Mouse (Mus musculus): ENCODE measurements around the gene Tec. TPM values are rescaled to one million over a fixed set of nuclear protein-coding genes. Genes with fewer than 3 reads are reported as not detected.
A peak's percentile ranks its signal among the peaks of the same experiment; 100 is the strongest.

The Tec gene
- polyA plus RNA-seq, 1 experiment from 2014 or later, result 7.9 TPM

- no peaks in the 10 kb centered on the region for H3K36me3 ChIP-seq (ENCODE audit: control insufficient read depth, insufficient read depth, low read length)
- ATAC-seq (ENCODE audit: low read depth), result no peak
- 56% methylated on average over 5 of the region's 5 CpGs for WGBS
Observed at GRCm38 (mm10) chr5:72761237-72761636, 107.0 kb downstream of the Tec start.

DNA sequence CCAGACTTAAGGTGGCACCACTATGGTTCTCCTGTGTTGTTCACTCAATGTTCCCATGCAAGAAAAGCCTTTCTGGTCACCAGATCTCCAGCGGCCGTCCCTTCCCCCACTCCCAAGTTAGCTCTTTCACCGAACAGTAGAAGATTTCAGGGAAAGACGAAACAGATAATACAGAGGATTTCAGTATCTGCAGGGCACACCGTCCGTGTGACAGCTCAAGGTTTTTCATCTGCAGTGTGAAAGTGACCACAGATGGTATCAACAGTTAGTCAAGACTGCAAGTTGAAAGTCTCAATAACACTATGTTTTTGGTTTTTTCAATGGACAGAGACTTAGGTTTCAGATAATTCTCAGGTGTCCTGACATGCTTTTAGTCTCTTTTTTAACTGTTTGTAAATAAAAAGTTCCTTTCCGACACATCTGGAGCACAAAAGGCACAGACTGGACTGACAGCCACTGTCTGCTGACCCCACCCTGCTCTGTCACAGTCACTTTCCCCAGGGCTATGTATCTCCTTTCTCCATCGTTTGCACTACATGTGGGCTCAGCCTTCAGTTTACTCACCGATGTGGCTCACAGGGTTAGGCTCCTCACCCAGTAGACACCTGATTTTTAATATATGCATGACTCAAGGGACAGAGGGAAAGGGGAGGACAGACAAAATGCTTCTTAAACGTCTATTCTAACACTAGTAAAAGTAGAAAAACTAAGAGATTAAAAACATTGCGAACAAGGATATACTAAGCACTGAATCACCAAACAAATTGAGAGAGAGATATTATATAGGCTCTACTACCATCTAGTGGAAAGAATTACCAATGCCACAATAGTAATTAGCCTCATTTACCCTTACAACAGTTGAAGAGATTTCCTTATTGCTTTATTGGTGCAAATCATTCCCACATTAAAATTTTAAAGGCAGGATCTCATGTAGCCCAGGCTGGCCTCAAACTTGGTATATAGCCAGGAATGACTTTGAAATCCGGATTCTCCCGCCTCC, 109.1 kb downstream of the Tec start:
- 63% methylated on average over 13 of the region's 13 CpGs for WGBS
- no peaks in the 10 kb centered on the region for H3K9me3 ChIP-seq (ENCODE audit: control insufficient read depth, low read length)
- H3K4me2 ChIP-seq (ENCODE audit: low read depth, low read length), result no peak overlapping the region
- 0 out of 2 replicates have a peak, but pooled peaks have one; percentile 26 for ATAC-seq (ENCODE audit: low read depth)
- no peak for DNase-seq (ENCODE audit: low spot score)
- H3K4me1 ChIP-seq (ENCODE audit: control insufficient read depth, insufficient read depth, low read length), result no peaks in the 10 kb centered on the region
- no peak overlapping the region for H3K27ac ChIP-seq (replicated peaks; ENCODE audit: low read depth, low read length)
- no peaks in the 10 kb centered on the region for H3K36me3 ChIP-seq (ENCODE audit: control insufficient read depth, insufficient read depth, low read length)
- H3K9ac ChIP-seq (ENCODE audit: low read depth, low read length), result no peak overlapping the region
- H3K4me3 ChIP-seq (ENCODE audit: low read depth, low read length), result no peak overlapping the region
- H3K27me3 ChIP-seq (replicated peaks; ENCODE audit: control insufficient read depth, insufficient read depth, low read length), result no peaks in the 10 kb centered on the region

More at GRCm38 (mm10) chr5:72761237-72761636, 107.0 kb downstream of the Tec start:
- Histone ChIP-seq H3K4me2 (ENCODE audit: low read depth, low read length) (no peak overlapping the region), H3K4me3 (ENCODE audit: low read depth, low read length) (no peak overlapping the region), H3K4me1 (ENCODE audit: control insufficient read depth, insufficient read depth, low read length) (no peaks in the 10 kb centered on the region), H3K27ac (replicated peaks; ENCODE audit: low read depth, low read length) (no peak overlapping the region), H3K9ac (ENCODE audit: low read depth, low read length) (no peak overlapping the region), H3K9me3 (ENCODE audit: control insufficient read depth, low read length) (no peaks in the 10 kb centered on the region), H3K27me3 (replicated peaks; ENCODE audit: control insufficient read depth, insufficient read depth, low read length) (no peaks in the 10 kb centered on the region)
- no peak for DNase-seq (ENCODE audit: low spot score)

GRCm38 (mm10) chr5:72757155-72757773, 111.0 kb downstream of the Tec start:
- H3K27me3 ChIP-seq (replicated peaks; ENCODE audit: control insufficient read depth, insufficient read depth, low read length), result no peaks in the 10 kb centered on the region
- no peak overlapping the region for H3K4me2 ChIP-seq (ENCODE audit: low read depth, low read length)
- ATAC-seq (ENCODE audit: low read depth), result no peak
- H3K27ac ChIP-seq (replicated peaks; ENCODE audit: low read depth, low read length), result no peak overlapping the region
- H3K4me3 ChIP-seq (ENCODE audit: low read depth, low read length), result no peak overlapping the region
- H3K9me3 ChIP-seq (ENCODE audit: control insufficient read depth, low read length), result no peaks in the 10 kb centered on the region
- H3K9ac ChIP-seq (ENCODE audit: low read depth, low read length), result no peak overlapping the region
- no peak for DNase-seq (ENCODE audit: low spot score)
- H3K36me3 ChIP-seq (ENCODE audit: control insufficient read depth, insufficient read depth, low read length), result no peaks in the 10 kb centered on the region
- 82% methylated on average over 18 of the region's 18 CpGs for WGBS
- H3K4me1 ChIP-seq (ENCODE audit: control insufficient read depth, insufficient read depth, low read length), result no peaks in the 10 kb centered on the region

DNA sequence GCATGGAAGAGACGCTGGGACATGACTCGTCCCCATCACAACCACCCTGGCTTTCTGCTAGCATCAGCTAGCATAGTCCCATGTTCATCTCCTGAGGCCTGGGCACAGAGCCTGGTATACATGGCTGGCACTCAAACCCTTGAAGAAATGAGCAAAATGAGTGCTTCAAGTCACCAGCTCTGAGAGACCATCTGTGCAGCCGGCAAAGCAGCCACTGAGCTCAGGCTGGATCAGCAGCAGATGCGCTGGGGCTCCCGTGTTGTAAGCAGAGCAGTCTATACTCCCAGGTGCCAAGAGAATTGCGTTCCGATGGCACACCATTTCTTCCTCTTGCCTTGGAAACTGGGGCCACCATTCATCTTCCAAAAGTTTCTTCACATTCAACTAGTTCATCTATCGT, 112.3 kb downstream of the Tec start:
- H3K9me3 ChIP-seq (ENCODE audit: control insufficient read depth, low read length), result no peaks in the 10 kb centered on the region
- WGBS, result 87% methylated on average over 8 of the region's 8 CpGs
- no peak overlapping the region for H3K4me3 ChIP-seq (ENCODE audit: low read depth, low read length)
- no peaks in the 10 kb centered on the region for H3K4me1 ChIP-seq (ENCODE audit: control insufficient read depth, insufficient read depth, low read length)
- H3K27ac ChIP-seq (replicated peaks; ENCODE audit: low read depth, low read length), result no peak overlapping the region
- no peak overlapping the region for H3K4me2 ChIP-seq (ENCODE audit: low read depth, low read length)
- H3K36me3 ChIP-seq (ENCODE audit: control insufficient read depth, insufficient read depth, low read length), result no peaks in the 10 kb centered on the region
- no peak for DNase-seq (ENCODE audit: low spot score)
- no peak overlapping the region for H3K9ac ChIP-seq (ENCODE audit: low read depth, low read length)
- no peak for ATAC-seq (ENCODE audit: low read depth)
- no peaks in the 10 kb centered on the region for H3K27me3 ChIP-seq (replicated peaks; ENCODE audit: control insufficient read depth, insufficient read depth, low read length)

GRCm38 (mm10) chr5:72755035-72755434, 113.2 kb downstream of the Tec start:
- Histone ChIP-seq H3K4me2 (ENCODE audit: low read depth, low read length) (no peak overlapping the region), H3K36me3 (ENCODE audit: control insufficient read depth, insufficient read depth, low read length) (no peaks in the 10 kb centered on the region), H3K27me3 (replicated peaks; ENCODE audit: control insufficient read depth, insufficient read depth, low read length) (no peaks in the 10 kb centered on the region), H3K9me3 (ENCODE audit: control insufficient read depth, low read length) (no peaks in the 10 kb centered on the region), H3K4me3 (ENCODE audit: low read depth, low read length) (no peak overlapping the region), H3K4me1 (ENCODE audit: control insufficient read depth, insufficient read depth, low read length) (no peaks in the 10 kb centered on the region), H3K9ac (ENCODE audit: low read depth, low read length) (no peak overlapping the region), H3K27ac (replicated peaks; ENCODE audit: low read depth, low read length) (no peak overlapping the region)
- 91% methylated on average over 2 of the region's 2 CpGs for WGBS
- no peak for DNase-seq (ENCODE audit: low spot score)
- no peak for ATAC-seq (ENCODE audit: low read depth)

DNA sequence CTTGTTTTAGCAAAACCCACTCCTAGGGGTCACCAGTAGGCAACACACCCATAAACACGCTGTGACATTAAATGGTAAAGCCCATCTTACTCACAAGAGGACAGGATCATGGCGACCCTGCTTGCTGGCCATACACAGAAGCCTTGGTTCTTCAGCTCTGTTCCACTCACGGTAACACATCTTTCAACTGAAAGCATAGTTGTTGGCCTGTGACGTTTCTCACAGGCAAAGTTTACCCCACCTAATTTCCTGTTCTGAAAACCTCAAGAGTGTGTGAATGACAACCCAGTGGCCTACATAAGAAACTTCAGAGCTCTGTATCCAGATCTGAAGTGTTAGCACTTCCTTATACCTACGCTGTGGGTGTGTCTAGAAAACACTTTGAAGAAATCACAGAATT, 115.7 kb downstream of the Tec start, which contains the start of gene Txk:
Txk (minus strand) TSS at position 193 of the 400 bp plus-strand sequence.
- WGBS, result 85% methylated on average over 5 of the region's 5 CpGs
- no peak within 1 kb of the TSS for H3K4me2 ChIP-seq (ENCODE audit: low read depth, low read length)

GRCm38 (mm10) chr5:72751056-72751758, 117.1 kb downstream of the Tec start:
- H3K4me1 ChIP-seq (ENCODE audit: control insufficient read depth, insufficient read depth, low read length), result no peaks in the 10 kb centered on the region

More for the DNA sequence above, 115.7 kb downstream of the Tec start, which contains the start of gene Txk:
- DNase-seq (ENCODE audit: low spot score) (no peak), ATAC-seq (ENCODE audit: low read depth) (no peak)
- no peak within 1 kb of the TSS for H3K27ac ChIP-seq (replicated peaks; ENCODE audit: low read depth, low read length)
- H3K4me1 ChIP-seq (ENCODE audit: control insufficient read depth, insufficient read depth, low read length), result no peaks in the 10 kb centered on the region
- H3K4me3 ChIP-seq (ENCODE audit: low read depth, low read length), result no peak within 1 kb of the TSS
- no peak within 1 kb of the TSS for H3K9ac ChIP-seq (ENCODE audit: low read depth, low read length)
- H3K36me3 ChIP-seq (ENCODE audit: control insufficient read depth, insufficient read depth, low read length), result no peaks in the 10 kb centered on the region
- H3K9me3 ChIP-seq (ENCODE audit: control insufficient read depth, low read length), result no peaks in the 10 kb centered on the region
- H3K27me3 ChIP-seq (replicated peaks; ENCODE audit: control insufficient read depth, insufficient read depth, low read length), result no peaks in the 10 kb centered on the region

GRCm38 (mm10) chr5:72750226-72750625, 118.1 kb downstream of the Tec start:
- Histone ChIP-seq H3K36me3 (ENCODE audit: control insufficient read depth, insufficient read depth, low read length) (no peaks in the 10 kb centered on the region), H3K4me2 (ENCODE audit: low read depth, low read length) (no peak overlapping the region), H3K9me3 (ENCODE audit: control insufficient read depth, low read length) (no peaks in the 10 kb centered on the region), H3K4me3 (ENCODE audit: low read depth, low read length) (no peak overlapping the region), H3K4me1 (ENCODE audit: control insufficient read depth, insufficient read depth, low read length) (no peaks in the 10 kb centered on the region), H3K27me3 (replicated peaks; ENCODE audit: control insufficient read depth, insufficient read depth, low read length) (no peaks in the 10 kb centered on the region), H3K9ac (ENCODE audit: low read depth, low read length) (no peak overlapping the region), H3K27ac (replicated peaks; ENCODE audit: low read depth, low read length) (no peak overlapping the region)
- no peak for DNase-seq (ENCODE audit: low spot score)
- 80% methylated on average over 5 of the region's 5 CpGs for WGBS
- ATAC-seq (ENCODE audit: low read depth), result no peak

More at GRCm38 (mm10) chr5:72751056-72751758, 117.1 kb downstream of the Tec start:
- no peaks in the 10 kb centered on the region for H3K9me3 ChIP-seq (ENCODE audit: control insufficient read depth, low read length)
- WGBS, result 85% methylated on average over 7 of the region's 7 CpGs
- no peaks in the 10 kb centered on the region for H3K36me3 ChIP-seq (ENCODE audit: control insufficient read depth, insufficient read depth, low read length)
- no peak overlapping the region for H3K4me2 ChIP-seq (ENCODE audit: low read depth, low read length)
- no peak overlapping the region for H3K9ac ChIP-seq (ENCODE audit: low read depth, low read length)
- H3K4me3 ChIP-seq (ENCODE audit: low read depth, low read length), result no peak overlapping the region
- no peak overlapping the region for H3K27ac ChIP-seq (replicated peaks; ENCODE audit: low read depth, low read length)
- H3K27me3 ChIP-seq (replicated peaks; ENCODE audit: control insufficient read depth, insufficient read depth, low read length), result no peaks in the 10 kb centered on the region
- ATAC-seq (ENCODE audit: low read depth) (no peak), DNase-seq (ENCODE audit: low spot score) (no peak)
